Mouse (Mus musculus): ENCODE data around the gene Rplp1. TPM values are rescaled to one million over a fixed set of nuclear protein-coding genes. Genes with fewer than 3 reads are reported as not detected.
A peak's percentile ranks its signal among the peaks of the same experiment; 100 is the strongest.

Gene Rplp1
- polyA plus RNA-seq, 1 experiment from 2014 or later = 1,317 TPM

DNA sequence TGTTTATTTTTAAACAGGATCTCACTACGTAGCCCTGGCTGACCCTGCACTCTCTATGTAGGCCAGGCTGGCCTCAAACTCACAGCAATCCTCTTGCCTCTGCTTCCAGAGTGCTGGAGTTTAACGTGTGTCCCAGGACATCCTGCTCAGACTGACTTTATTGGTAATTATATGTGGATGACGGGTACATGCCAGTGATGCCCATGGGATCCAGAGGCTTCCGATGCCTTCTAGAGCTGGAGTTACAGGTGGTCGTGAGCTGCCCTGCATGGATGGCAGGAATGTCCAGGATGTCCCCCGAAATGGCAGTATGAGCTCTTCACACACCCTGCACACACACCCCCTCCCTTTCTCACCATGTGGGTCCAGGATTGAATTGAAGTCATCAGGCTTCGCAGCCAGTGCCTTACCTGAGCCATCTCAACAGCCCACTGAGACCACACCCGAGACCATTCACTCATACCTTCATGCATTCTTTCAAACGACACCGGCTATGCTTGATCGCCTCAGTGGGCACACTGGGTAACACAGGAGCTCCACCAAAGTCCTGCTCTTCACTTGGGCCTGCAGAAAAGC lies 5.4 kb downstream of the Rplp1 start:
- 89% methylated on average over 11 of the region's 11 CpGs for WGBS
- Histone ChIP-seq H3K9ac (no peak overlapping the region), H3K27ac (no peak overlapping the region), H3K27me3 (no peaks in the 10 kb centered on the region), H3K4me2 (replicated peaks) (no peak overlapping the region), H3K4me1 (peaks cover 33% of the 10 kb centered on the region), H3K4me3 (no peak overlapping the region), H3K9me3 (no peaks in the 10 kb centered on the region), H3K36me3 (peaks cover 27% of the 10 kb centered on the region)
- no peak for ATAC-seq (ENCODE audit: low FRiP score, low read depth)

DNA sequence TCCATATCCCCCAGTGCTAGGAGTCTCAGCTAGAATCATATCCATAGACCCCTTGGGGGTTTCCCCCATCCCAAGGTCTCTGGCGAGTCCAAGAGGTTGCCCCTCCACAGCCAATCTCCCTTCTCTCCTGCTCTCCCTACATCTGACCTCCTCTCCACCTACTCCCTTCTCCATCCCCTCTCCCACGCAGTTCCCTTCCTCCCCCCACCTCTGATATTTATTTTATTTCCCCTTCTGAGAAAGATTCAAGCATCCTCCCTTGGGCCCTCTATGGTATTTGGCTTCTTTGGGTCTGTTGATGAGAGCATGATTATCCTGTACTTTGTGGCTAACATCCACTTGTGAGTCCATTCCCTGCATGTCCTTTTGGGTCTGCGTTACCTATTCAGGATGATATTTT lies 6.0 kb downstream of the Rplp1 start:
- ATAC-seq (ENCODE audit: low FRiP score, low read depth) = no peak
- Histone ChIP-seq H3K36me3 (peaks cover 27% of the 10 kb centered on the region), H3K4me1 (peaks cover 34% of the 10 kb centered on the region), H3K27me3 (no peaks in the 10 kb centered on the region), H3K9me3 (no peaks in the 10 kb centered on the region), H3K4me2 (replicated peaks) (no peak overlapping the region), H3K27ac (no peak overlapping the region), H3K4me3 (no peak overlapping the region), H3K9ac (no peak overlapping the region)
- WGBS = 83% methylated on average over 3 of the region's 3 CpGs

- H3K4me1 ChIP-seq = peaks cover 28% of the 10 kb centered on the region
- ATAC-seq (ENCODE audit: low FRiP score, low read depth) = no peak
- H3K9me3 ChIP-seq = no peaks in the 10 kb centered on the region
Measured at GRCm38 (mm10) chr9:61907621-61908295, 6.6 kb downstream of the Rplp1 start.

DNA sequence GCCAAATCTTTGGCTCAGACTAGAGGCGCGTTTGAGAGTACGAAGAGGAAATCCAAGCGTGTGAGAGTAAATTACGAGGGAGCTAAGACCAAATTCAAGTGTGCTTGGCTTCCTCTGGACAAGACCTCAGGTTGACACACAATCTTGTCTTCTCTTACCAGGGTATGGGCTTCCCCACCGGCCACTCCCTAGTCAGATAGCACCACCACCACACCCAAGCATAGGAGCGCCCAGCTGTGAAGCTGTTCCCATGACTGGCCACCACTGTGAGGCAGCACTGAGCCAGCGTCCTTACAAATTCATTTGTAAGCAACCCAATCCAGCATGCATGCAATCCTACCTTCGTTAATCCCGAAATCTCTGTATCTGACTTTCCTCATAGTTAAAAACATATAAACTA lies 7.4 kb downstream of the Rplp1 start:
- Histone ChIP-seq H3K27me3 (0 out of 2 replicates have a peak, but pooled peaks cover 4% of the 10 kb centered on the region), H3K4me2 (replicated peaks) (no peak overlapping the region), H3K27ac (no peak overlapping the region), H3K4me3 (no peak overlapping the region), H3K4me1 (peaks cover 21% of the 10 kb centered on the region; the same call in 1 of the 2 replicates), H3K36me3 (peaks cover 13% of the 10 kb centered on the region), H3K9me3 (no peaks in the 10 kb centered on the region), H3K9ac (no peak overlapping the region)
- 66% methylated on average over 10 of the region's 10 CpGs for WGBS
- ATAC-seq (ENCODE audit: low FRiP score, low read depth) = no peak

More at GRCm38 (mm10) chr9:61907621-61908295, 6.6 kb downstream of the Rplp1 start:
- H3K27ac ChIP-seq = no peak overlapping the region
- no peak overlapping the region for H3K4me2 ChIP-seq (replicated peaks)
- peaks cover 21% of the 10 kb centered on the region for H3K36me3 ChIP-seq
- WGBS = 93% methylated on average over 4 of the region's 4 CpGs
- H3K27me3 ChIP-seq = no peaks in the 10 kb centered on the region
- no peak overlapping the region; the same call in 1 of the 2 replicates for H3K9ac ChIP-seq
- no peak overlapping the region for H3K4me3 ChIP-seq

GRCm38 (mm10) chr9:61905576-61905975 lies 8.8 kb downstream of the Rplp1 start:
- ATAC-seq (ENCODE audit: low FRiP score, low read depth) = no peak
- Histone ChIP-seq H3K9me3 (no peaks in the 10 kb centered on the region), H3K4me2 (replicated peaks) (no peak overlapping the region), H3K4me3 (no peak overlapping the region), H3K27me3 (peaks cover 9% of the 10 kb centered on the region; the same call in 1 of the 2 replicates), H3K27ac (no peak overlapping the region), H3K9ac (no peak overlapping the region), H3K36me3 (no peaks in the 10 kb centered on the region; the same call in 1 of the 2 replicates), H3K4me1 (peaks cover 26% of the 10 kb centered on the region; the same call in 1 of the 2 replicates)
- WGBS = 47% methylated on average over 5 of the region's 5 CpGs

GRCm38 (mm10) chr9:61904201-61904600 lies 10.1 kb downstream of the Rplp1 start:
- Histone ChIP-seq H3K9ac (no peak overlapping the region; the same call in 1 of the 2 replicates), H3K4me2 (replicated peaks) (no peak overlapping the region), H3K9me3 (no peaks in the 10 kb centered on the region), H3K27me3 (peaks cover 18% of the 10 kb centered on the region), H3K4me3 (no peak overlapping the region), H3K36me3 (no peaks in the 10 kb centered on the region), H3K4me1 (peaks cover 31% of the 10 kb centered on the region), H3K27ac (peak overlapping the region; percentile 48; the same call in 1 of the 2 replicates)
- no peak for ATAC-seq (ENCODE audit: low FRiP score, low read depth)
- WGBS = 58% methylated on average over 7 of the region's 7 CpGs

DNA sequence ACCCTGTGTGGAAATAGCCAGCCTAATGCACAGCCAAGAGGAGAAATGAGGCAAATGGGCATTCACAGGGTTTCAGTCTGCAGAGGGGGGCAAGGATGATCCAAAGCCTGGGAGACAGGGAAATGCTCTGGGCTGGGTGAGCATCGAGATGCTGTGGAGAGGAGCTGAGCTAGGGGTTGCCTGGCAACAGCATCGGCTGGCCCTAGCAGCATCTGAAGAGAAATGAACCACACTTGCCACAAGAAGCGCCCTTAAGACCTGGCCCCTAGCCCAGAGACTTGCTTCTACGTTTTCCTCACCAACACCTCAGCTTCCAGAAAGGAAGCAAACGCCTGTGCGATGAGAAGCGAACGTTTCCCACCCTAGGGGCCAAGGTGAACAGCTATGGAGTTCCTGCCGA lies 11.9 kb downstream of the Rplp1 start:
- peaks cover 35% of the 10 kb centered on the region for H3K4me1 ChIP-seq
- no peak overlapping the region for H3K27ac ChIP-seq
- ATAC-seq (ENCODE audit: low FRiP score, low read depth) = no peak
- no peak overlapping the region for H3K4me3 ChIP-seq
- H3K4me2 ChIP-seq (replicated peaks) = no peak overlapping the region
- WGBS = 54% methylated on average over 9 of the region's 9 CpGs
- 0 out of 2 replicates have a peak overlapping the region, but pooled peaks have one; percentile 9 for H3K9ac ChIP-seq
- no peaks in the 10 kb centered on the region for H3K36me3 ChIP-seq
- H3K9me3 ChIP-seq = no peaks in the 10 kb centered on the region
- peaks cover 28% of the 10 kb centered on the region for H3K27me3 ChIP-seq

DNA sequence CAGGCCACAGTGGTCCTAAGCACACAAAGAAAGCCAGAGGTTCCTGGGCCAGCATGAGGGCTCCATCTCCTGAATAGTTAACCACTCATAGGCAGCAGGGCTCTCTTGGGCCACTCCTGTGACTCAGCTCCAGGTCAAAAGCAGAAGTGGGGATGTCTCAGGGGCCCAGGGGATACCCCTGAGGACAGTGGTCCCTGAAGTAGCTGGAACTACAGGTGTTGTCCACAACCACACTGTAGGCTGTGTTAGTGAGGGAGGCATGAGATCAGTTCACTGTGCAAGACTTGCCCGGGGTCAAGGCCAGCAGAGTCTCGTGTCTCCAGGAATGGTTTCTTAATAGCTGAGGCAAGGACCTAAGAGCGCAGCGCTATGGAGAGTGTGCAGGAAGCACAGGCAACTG lies 12.8 kb downstream of the Rplp1 start:
- Histone ChIP-seq H3K9ac (no peak overlapping the region), H3K4me1 (peaks cover 35% of the 10 kb centered on the region), H3K4me3 (no peak overlapping the region), H3K4me2 (replicated peaks) (no peak overlapping the region), H3K9me3 (no peaks in the 10 kb centered on the region), H3K27ac (no peak overlapping the region), H3K27me3 (peaks cover 33% of the 10 kb centered on the region), H3K36me3 (no peaks in the 10 kb centered on the region)
- WGBS = 76% methylated on average over 4 of the region's 4 CpGs
- no peak for ATAC-seq (ENCODE audit: low FRiP score, low read depth)

DNA sequence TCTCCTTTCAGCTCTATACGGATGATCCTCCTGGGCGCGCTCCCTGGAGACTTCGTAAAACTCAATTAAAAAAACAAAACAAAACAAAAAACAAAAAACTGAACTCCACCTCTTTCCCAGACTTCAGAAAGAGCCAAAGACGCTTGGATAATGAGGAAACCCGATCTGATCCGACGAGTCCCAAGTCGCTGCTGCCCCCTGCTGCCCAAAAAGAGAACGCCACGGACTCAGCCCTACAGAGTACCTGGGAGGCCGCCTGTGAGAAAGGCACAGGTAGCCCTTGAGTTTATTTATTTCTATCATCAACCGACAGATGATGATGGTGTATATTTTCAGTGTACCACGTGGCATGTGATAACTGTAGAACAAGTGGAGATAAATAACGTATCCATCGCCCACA lies 14.5 kb downstream of the Rplp1 start:
- no peaks in the 10 kb centered on the region for H3K9me3 ChIP-seq
- peak overlapping the region; percentile 22 for H3K4me3 ChIP-seq
- 5% methylated on average over 16 of the region's 16 CpGs for WGBS
- H3K9ac ChIP-seq = peak overlapping the region; percentile 35; the same call in 1 of the 2 replicates
- no peak overlapping the region for H3K27ac ChIP-seq
- H3K4me2 ChIP-seq (replicated peaks) = peak overlapping the region; percentile 57
- no peaks in the 10 kb centered on the region for H3K36me3 ChIP-seq
- peaks cover 36% of the 10 kb centered on the region for H3K4me1 ChIP-seq
- no peak for ATAC-seq (ENCODE audit: low FRiP score, low read depth)
- peaks cover 33% of the 10 kb centered on the region for H3K27me3 ChIP-seq

DNA sequence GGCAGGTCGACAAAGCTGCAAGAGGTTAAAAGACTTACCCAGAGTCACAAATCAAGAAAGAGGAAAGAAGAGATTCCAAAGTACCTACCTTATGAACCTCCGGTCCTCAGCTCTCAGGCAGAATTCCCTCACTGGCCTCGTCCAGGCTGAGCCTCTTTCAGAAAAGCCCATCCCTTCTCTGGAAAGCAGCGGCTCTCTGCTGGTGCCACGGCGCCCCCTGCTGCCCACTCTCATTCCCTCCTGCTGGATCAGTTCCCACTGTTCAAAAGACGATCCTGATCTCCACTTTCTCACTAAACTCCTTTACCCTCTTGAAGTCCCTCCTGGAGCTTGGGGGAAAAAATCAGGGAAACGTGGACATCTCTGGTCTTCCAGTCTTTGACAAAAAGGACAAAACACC lies 15.9 kb downstream of the Rplp1 start:
- no peak for ATAC-seq (ENCODE audit: low FRiP score, low read depth)
- peaks cover 26% of the 10 kb centered on the region for H3K4me1 ChIP-seq
- H3K4me2 ChIP-seq (replicated peaks) = no peak overlapping the region
- H3K9me3 ChIP-seq = no peaks in the 10 kb centered on the region
- no peaks in the 10 kb centered on the region for H3K36me3 ChIP-seq
- H3K9ac ChIP-seq = no peak overlapping the region
- H3K27ac ChIP-seq = no peak overlapping the region
- no peak overlapping the region for H3K4me3 ChIP-seq
- H3K27me3 ChIP-seq = peaks cover 33% of the 10 kb centered on the region
- WGBS = 1% methylated on average over 7 of the region's 8 CpGs

GRCm38 (mm10) chr9:61895014-61895413 lies 19.3 kb downstream of the Rplp1 start:
- Histone ChIP-seq H3K27me3 (peaks cover 19% of the 10 kb centered on the region), H3K27ac (no peak overlapping the region), H3K4me1 (peaks cover 26% of the 10 kb centered on the region), H3K4me3 (no peak overlapping the region), H3K9ac (no peak overlapping the region), H3K4me2 (replicated peaks) (0 out of 2 replicates have a peak overlapping the region, but pooled peaks have one; percentile 9), H3K36me3 (no peaks in the 10 kb centered on the region), H3K9me3 (no peaks in the 10 kb centered on the region)
- ATAC-seq (ENCODE audit: low FRiP score, low read depth) = no peak
- 31% methylated on average over 8 of the region's 8 CpGs for WGBS

DNA sequence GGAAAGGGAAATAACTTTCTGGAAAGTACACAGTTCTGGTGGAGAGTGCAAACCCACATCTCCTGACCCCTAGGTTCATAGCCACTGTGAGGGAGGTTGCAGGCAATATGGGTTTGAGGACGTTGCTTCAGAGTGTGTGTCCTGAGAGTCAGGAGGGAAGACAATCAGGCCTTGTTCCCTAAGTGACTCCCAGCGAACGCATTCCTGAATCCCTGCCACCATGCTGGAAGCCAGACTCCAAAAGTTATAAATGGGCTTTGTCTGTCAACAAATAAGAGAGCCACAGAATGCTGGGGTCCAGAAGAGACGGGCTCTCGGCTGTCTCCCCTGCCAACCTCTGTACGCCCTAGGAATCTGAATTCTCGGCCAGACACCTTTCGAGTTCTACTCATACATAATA lies 24.5 kb downstream of the Rplp1 start:
- 58% methylated on average over 8 of the region's 8 CpGs for WGBS

More for the DNA sequence above, 24.5 kb downstream of the Rplp1 start:
- no peak for ATAC-seq (ENCODE audit: low FRiP score, low read depth)
- no peaks in the 10 kb centered on the region for H3K9me3 ChIP-seq
- H3K36me3 ChIP-seq = no peaks in the 10 kb centered on the region
- H3K27ac ChIP-seq = no peak overlapping the region
- peaks cover 27% of the 10 kb centered on the region for H3K4me1 ChIP-seq
- H3K4me3 ChIP-seq = no peak overlapping the region
- no peak overlapping the region for H3K9ac ChIP-seq
- H3K27me3 ChIP-seq = no peaks in the 10 kb centered on the region
- no peak overlapping the region for H3K4me2 ChIP-seq (replicated peaks)

Measured in limb, embryonic 13.5 days (tissue).